Mouse (Mus musculus) T-helper 17 cell (primary cell): Measurements from ENCODE around the gene Olfr594.
"Not testable (repeated sequence)": the region's sequence is repeated elsewhere in the genome, so short reads cannot be mapped to it uniquely, and the experiment has no call there.

ENCODE experiments used
- in situ Hi-C, 2 experiments: fragments of 300-600 bp; cut with MboI, MseI; formaldehyde crosslinking; loops; 1 replicate in 1 of 2; 2 replicates in 1 of 2; pipeline ENCODE4 v1.15.1; 2025; ENCODE audit warnings: high pct_unique_total_duplicates in 2 of 2

Olfr594 gene

DNA sequence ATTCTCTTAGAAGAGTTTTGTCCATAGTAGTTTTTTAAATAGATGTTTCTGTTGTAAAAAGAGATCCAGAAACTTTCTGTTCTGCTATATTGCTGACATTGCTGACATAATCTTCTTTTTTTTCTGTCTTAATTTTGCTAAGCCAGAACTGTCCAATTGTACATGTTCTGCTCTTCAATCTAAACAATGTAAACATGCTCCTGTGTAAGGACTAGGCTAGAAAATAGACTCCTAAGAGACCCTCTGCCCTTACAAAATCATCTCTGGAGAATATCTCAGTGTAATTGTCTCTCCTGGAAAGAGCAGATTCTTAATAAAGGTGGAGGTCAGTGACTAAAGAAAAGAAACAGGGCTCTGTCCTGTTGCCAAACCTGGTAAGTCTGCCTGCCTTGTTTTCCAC is at the start of gene Olfr594:
Gene Olfr594 (plus strand): TSS at position 301 of the 400 bp plus-strand sequence.
- in situ Hi-C loops: no loop called here

DNA sequence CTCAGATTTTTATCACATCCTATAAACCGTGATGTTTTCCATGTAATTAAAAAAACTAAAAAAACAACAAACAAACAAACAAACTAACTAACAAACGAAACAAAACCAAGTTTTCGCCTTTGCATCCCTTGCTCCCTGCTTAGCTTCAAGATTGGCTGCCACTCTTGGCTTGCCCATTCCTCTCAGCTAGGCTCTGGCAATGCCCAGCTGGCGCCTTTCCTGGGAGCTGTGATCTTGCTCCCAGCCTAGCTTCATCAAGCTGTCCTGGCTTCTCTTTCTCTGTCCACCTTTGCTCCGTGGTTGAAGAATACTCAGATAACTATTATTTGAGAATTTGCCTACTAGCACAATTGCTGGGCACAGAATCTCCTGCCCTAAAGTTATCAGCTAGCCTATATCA is 47.1 kb upstream of the Olfr594 start:
- in situ Hi-C loops: no loop called here

DNA sequence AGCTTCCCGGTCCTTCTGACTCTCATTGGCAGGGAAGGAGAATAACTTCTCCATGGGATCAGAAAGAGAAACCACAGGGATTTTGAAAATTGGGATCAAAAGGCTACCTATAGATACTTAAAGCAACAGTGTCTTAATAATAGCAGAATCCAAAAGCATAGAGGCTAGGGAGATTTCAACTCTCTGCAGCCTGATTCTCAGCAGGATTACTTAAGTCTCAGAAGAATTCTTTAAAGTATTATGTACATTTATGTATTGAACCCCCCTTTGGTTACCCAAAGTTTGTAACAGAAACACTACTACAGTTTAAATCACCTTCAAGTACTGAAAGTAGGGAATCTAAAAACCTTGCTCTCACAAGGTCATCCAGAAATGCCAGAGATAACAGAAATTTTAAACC is 38.6 kb upstream of the Olfr594 start, which contains the start of gene Olfr591:
Gene Olfr591 (minus strand): TSS at position 101 of the 400 bp plus-strand sequence.
- in situ Hi-C loops: no loop called here

DNA sequence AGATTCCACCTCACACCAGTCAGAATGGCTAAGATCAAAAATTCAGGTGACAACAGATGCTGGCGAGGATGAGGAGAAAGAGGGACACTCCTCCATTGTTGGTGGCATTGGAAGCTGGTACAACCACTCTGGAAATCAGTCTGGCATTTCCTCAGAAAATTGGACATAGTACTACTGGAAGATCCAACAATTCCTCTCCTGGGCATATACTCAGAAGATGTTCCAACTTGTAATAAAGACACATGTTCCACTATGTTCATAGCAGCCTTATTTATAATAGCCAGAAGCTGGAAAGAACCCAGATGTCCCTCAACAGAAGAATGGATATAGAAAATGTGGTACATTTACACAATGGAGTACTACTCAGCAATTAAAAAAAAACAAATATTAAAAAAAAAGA is 32.3 kb upstream of the Olfr594 start, which contains the start of gene Olfr592:
Gene Olfr592 (plus strand): TSS at position 301 of the 400 bp plus-strand sequence.
- in situ Hi-C loops: not testable (repeated sequence)

DNA sequence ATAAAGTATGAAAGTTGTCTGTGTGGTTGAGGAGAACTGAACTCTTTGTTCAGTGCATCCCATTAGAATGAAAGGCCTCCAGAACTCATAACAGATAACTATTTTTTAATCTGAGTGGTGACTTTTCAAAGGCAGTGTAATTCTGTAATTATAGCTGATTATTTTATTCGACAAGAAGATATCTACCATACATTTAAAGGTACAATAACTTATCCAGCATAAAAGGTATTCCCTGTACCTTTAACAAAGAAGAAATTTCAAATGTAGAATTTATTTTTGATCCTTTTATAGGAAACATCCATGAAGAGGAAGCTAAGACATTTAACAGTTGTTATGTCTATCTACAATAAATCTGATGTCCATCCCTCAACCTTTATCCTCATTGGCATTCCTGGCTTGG is 5.2 kb upstream of the Olfr594 start, which contains the start of gene Olfr593:
Gene Olfr593 (plus strand): TSS at position 301 of the 400 bp plus-strand sequence.
- in situ Hi-C loops: no loop called here

DNA sequence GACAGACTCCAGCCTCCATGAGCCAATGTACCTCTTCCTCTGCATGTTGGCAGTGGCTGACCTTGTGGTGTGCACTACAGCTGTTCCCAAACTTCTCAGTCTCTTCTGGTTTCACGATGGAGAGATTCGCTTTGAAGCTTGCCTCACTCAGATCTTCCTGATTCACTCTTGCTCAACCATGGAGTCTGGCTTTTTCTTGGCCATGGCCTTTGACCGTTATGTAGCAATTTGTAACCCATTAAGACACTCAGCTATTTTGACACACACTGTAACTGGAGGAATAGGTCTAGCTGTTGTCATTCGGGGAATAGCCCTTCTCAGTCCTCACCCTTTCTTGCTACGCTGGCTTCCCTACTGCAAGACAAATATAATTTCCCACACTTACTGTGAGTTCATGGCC is 4.7 kb upstream of the Olfr594 start:
- in situ Hi-C loops: not testable (repeated sequence)

DNA sequence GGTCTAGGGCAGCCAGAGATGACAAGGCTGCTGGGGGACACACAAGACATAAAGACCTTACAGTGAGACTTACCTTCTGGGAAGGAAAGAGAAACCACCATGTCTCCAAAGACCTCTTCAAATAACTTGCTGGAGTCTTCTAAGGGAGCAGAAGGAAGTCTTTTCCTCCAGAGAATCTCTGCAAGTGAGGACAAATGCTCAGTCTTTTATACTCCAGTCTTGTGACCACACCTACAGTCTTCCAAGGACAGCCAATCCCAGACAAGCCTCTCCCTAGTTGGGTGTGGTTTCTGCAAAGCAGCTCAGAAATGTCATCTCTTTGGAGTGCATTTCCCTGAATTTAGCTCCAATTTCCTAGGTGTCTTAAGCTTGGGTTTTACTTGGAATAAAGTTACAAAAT is 35.6 kb downstream of the Olfr594 start, which contains the start of gene Usp17ld:
Gene Usp17ld (minus strand): TSS at position 101 of the 400 bp plus-strand sequence.
- in situ Hi-C loops: loop anchor here (5.0 to 10.0 kb wide), 2 partner anchors 165 to 598 kb away; partner anchors contain the start of genes Usp17lc (in 2 of the 2) and Olfr555 (in 1 of the 2)
